Mouse (Mus musculus) embryonic facial prominence, embryonic 12.5 days (tissue): ENCODE measurements around the gene Ciart. TPM values are rescaled to one million over a fixed set of nuclear protein-coding genes. Genes with fewer than 3 reads are reported as not detected.
"Not testable (repeated sequence)": the region's sequence is repeated elsewhere in the genome, so short reads cannot be mapped to it uniquely, and the experiment has no call there.

Experiments used
- ATAC-seq: fragments of 200-750 bp; cut with Nextera tagmentation; 2 replicates; pipeline ENCODE4 v1.8.0; 2017; ENCODE audit not compliant: insufficient number of reproducible peaks, insufficient read depth, low FRiP score, low TSS enrichment
- H3K27ac ChIP-seq: fragments of 300-500 bp; sonication (generic); 2 replicates; pipeline ENCODE4 v1.5.1; 2016; ENCODE audit warnings: mild to moderate bottlenecking
- H3K27me3 ChIP-seq: fragments of 300-500 bp; sonication (generic); 2 replicates; pipeline ENCODE4 v1.6.1; 2016; ENCODE audit warnings: mild to moderate bottlenecking, moderate library complexity
- H3K36me3 ChIP-seq: fragments of 300-500 bp; sonication (generic); 2 replicates; pipeline ENCODE4 v1.6.1; 2016; ENCODE audit warnings: mild to moderate bottlenecking
- H3K4me1 ChIP-seq: fragments of 300-500 bp; sonication (generic); 2 replicates; pipeline ENCODE4 v1.6.1; 2016
- H3K4me2 ChIP-seq: fragments of 300-500 bp; sonication (generic); replicated peaks from 2 replicates; pipeline ENCODE4 v1.6.1; 2016; ENCODE audit warnings: mild to moderate bottlenecking, moderate library complexity
- H3K4me3 ChIP-seq: fragments of 300-500 bp; sonication (generic); 2 replicates; pipeline ENCODE4 v1.5.1; 2016; ENCODE audit warnings: mild to moderate bottlenecking
- H3K9ac ChIP-seq: fragments of 300-500 bp; sonication (generic); 2 replicates; pipeline ENCODE4 v1.6.1; 2016; ENCODE audit warnings: mild to moderate bottlenecking, moderate library complexity
- H3K9me3 ChIP-seq: fragments of 300-500 bp; sonication (generic); 2 replicates; pipeline ENCODE4 v1.6.1; 2016; ENCODE audit warnings: mild to moderate bottlenecking, moderate library complexity
- WGBS: fragments of 180-500 bp; shearing (Covaris S2); methylation state at CpG from one replicate; pipeline ENCODE4 v1.1.7; 2016; 5-methylcytosine and 5-hydroxymethylcytosine counted together
- polyA plus RNA-seq: library from polyadenylated mRNA; unstranded; fragments of >200 nt; fragmentation: Nextera tagmentation; extraction: Ambion mirVana; gene quantifications from 2 replicates; pipeline ENCODE4 v1.2.1, GENCODE M21; 2016

Ciart gene
- 5.9 and 6.2 TPM in 2 replicates for polyA plus RNA-seq

DNA sequence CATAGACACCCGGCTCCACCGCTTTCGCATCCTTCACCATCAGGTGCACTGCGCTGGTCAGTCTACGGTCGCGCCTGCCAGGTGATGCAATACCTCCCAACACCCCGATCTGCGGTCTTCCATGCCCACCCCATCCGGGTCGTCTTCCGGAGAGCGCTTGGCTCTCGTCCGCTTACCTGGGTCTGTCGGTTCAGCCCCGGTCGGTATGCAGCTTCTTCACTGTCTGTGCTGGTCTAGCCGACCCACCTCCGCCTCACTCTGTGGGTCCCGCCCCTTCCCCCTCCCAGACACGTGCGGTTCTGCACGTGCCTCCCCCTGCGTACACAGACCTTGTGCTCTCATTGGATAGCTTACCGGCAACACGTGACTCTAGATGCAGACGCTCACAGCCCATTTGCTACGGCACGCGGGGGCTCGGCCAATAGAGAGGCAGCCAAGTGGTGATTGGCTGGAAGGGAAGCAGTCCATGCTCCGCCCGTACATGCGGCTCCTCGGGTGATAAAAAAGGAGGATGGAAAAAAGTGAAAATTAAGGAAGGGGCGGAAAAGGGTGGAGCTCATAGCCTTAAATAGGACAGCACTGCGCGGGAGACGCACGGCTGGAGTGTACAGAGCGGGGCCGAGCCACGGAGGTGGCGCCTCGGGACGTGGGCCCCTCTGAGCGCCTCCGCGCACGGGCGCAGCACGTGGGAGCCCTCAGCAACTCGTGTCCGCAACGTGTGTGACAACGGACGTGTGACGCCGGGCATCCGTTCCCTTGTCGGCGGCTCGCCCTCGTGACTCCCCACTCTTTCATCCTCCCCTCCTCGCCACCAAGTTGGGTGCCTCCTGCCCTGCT lies at the start of gene Ciart:
Ciart (minus strand) TSS at position 273 of the 837 bp plus-strand sequence.
- Histone ChIP-seq H3K9me3 (no peaks in the 10 kb centered on the region), H3K4me1 (peaks cover 13% of the 10 kb centered on the region; the same call in 1 of the 2 replicates), H3K4me3 (peak within 1 kb of the TSS; percentile 44), H3K36me3 (0 out of 2 replicates have a peak, but pooled peaks cover under 1% of the 10 kb centered on the region), H3K27me3 (no peaks in the 10 kb centered on the region), H3K9ac (peak within 1 kb of the TSS; percentile 30), H3K27ac (no peak within 1 kb of the TSS; the same call in 1 of the 2 replicates), H3K4me2 (peak within 1 kb of the TSS; percentile 99)
- ATAC-seq: peak; percentile 98
- under 1% methylated on average over 66 of the region's 66 CpGs for WGBS

DNA sequence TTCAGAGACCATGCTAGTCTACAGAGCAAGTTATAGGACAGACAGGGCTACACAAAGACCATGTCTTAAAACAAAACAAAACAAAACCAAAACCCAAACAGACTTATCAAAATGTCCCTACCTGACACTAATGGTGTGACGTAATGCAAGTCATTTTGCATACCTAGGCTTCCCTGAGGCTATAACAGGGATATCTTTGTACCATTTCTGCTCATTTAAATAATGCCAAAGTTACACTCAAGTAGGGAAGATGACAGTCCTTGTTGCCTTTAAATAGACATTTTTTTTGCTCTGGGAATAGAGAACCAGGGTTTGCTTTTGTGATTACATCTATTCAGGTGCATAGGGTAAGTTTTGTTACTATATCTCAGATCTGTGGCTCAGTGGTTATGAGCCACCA lies 49.4 kb upstream of the Ciart start:
- no peaks in the 10 kb centered on the region for H3K27me3 ChIP-seq
- no peak overlapping the region for H3K4me3 ChIP-seq
- H3K27ac ChIP-seq: no peak overlapping the region
- no peaks in the 10 kb centered on the region for H3K9me3 ChIP-seq
- no peak overlapping the region for H3K4me2 ChIP-seq
- H3K9ac ChIP-seq: no peak overlapping the region
- H3K4me1 ChIP-seq: 0 out of 2 replicates have a peak, but pooled peaks cover 4% of the 10 kb centered on the region
- ATAC-seq: no peak
- 91% methylated on average over 1 of the region's 1 CpGs for WGBS
- H3K36me3 ChIP-seq: peaks cover 26% of the 10 kb centered on the region

DNA sequence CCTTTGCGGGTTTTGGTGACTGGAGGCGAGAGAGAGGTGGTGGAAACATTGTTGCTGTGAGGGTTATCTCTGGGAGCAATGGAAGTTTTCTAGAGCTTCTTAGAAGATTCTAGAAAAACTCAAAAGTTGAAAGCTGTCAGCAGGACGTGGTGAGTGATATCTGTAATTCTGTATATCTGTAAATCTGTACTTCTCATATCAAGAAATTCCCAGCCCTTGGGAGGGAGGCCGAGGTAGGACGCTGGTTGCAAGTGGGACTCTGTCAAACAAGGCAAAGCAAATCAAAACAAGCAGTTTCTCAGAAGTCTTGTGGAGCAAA lies 48.4 kb upstream of the Ciart start:
- Histone ChIP-seq H3K36me3 (peaks cover 22% of the 10 kb centered on the region), H3K4me1 (0 out of 2 replicates have a peak, but pooled peaks cover 4% of the 10 kb centered on the region), H3K27me3 (no peaks in the 10 kb centered on the region), H3K9me3 (no peaks in the 10 kb centered on the region), H3K27ac (peak overlapping the region; percentile 93), H3K9ac (peak overlapping the region; percentile 99), H3K4me2 (peak overlapping the region; percentile 63), H3K4me3 (peak overlapping the region; percentile 93)
- no peak for ATAC-seq
- WGBS: 6% methylated on average over 5 of the region's 5 CpGs

DNA sequence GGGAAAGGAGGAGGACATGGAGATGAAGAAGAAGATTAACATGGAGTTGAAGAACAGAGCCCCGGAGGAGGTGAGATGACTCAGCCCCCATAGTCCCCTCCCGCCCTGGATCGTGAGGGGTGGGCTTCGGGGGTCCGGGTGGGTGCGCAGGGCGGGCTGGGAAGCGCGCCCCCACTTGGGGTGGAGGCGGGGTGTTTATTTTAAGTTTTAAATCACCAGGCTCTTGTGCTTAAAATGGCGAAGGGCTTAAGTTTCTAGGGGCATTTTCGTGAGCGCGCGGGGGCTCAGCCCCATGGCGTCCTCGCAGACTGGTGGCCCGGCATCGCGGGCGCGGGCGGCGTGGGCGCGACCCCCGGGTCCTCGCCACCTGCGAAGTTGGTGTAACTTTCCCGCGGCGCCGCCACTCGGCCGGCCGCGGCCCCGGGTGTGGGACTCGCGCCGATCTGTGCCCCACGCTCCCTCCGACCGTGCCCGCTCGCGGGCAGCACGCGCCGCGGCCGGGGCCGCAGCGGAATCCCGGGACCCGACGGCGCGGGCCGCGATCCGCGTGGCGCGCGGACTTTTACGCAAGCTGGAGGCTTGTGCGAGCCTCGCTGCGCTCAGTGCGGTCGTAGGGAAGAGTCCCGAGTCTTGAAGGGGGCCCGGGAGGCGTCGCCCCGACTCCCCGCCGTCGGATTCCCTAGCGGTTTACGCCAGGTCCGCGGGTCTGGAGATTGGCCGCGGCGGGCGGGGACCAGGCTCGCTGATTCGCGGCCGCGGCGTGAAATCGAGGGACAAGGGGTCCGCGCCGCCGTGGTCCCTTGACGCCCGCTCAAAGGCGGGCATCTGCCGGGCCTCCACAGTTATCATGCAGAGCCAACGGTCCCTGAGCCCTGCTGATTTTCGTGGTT lies 47.8 kb upstream of the Ciart start:
- peak overlapping the region; percentile 93 for H3K27ac ChIP-seq
- peak; percentile 23; the same call in 1 of the 2 replicates for ATAC-seq
- peak overlapping the region; percentile 63 for H3K4me2 ChIP-seq
- under 1% methylated on average over 103 of the region's 105 CpGs for WGBS
- peaks cover 16% of the 10 kb centered on the region for H3K36me3 ChIP-seq
- no peaks in the 10 kb centered on the region for H3K27me3 ChIP-seq
- H3K4me1 ChIP-seq: 0 out of 2 replicates have a peak, but pooled peaks cover 4% of the 10 kb centered on the region
- H3K4me3 ChIP-seq: peak overlapping the region; percentile 93
- H3K9me3 ChIP-seq: no peaks in the 10 kb centered on the region
- H3K9ac ChIP-seq: peak overlapping the region; percentile 99

DNA sequence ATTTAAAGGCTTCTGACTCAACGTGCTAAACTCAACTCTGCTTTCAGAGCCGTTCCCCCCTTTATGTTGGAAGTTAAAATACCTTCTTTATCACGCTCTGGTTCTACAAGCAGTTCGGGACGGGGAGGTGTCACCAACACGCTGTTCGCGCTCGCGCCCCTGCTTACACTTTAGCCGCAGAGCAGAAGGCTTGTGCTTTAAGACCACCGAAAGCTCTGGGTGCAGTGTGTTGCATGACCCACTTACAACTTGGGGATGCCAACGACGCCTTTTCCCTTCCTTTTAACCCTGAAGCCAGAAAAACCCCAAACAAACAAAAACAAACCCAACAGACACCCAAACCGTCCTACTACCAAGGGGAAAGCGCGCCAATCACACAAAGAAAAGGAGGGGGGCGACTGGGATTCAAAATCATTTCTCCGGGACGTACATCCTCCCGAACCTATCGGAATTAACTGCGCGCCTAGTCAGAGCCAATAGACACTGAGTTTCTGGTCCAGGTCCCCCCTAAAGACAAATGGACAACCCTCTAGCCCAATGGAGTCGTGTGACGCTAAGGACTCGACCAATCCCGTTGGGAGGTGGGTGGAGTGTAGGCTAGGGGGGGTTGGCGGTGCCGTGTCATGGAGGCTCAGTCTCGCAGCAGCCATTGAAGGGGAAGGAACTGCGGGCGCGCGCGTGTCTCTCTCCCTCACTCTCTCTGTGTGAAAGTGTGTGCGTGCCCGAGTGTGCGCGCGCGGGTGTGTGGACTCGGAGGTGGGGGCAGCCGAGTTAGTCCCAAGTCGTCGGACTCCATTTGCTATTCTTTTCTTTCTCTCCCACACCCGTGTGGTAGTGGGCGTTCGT lies 46.8 kb upstream of the Ciart start, which contains the start of gene Anp32e:
Anp32e (plus strand) TSS at position 589 of the 846 bp plus-strand sequence.
- Histone ChIP-seq H3K27me3 (no peaks in the 10 kb centered on the region), H3K9me3 (no peaks in the 10 kb centered on the region), H3K9ac (peak within 1 kb of the TSS; percentile 99), H3K36me3 (peaks cover 7% of the 10 kb centered on the region), H3K27ac (peak within 1 kb of the TSS; percentile 93), H3K4me1 (0 out of 2 replicates have a peak, but pooled peaks cover 4% of the 10 kb centered on the region), H3K4me3 (peak within 1 kb of the TSS; percentile 93), H3K4me2 (peak within 1 kb of the TSS; percentile 63)
- ATAC-seq: peak; percentile 100
- under 1% methylated on average over 49 of the region's 49 CpGs for WGBS

DNA sequence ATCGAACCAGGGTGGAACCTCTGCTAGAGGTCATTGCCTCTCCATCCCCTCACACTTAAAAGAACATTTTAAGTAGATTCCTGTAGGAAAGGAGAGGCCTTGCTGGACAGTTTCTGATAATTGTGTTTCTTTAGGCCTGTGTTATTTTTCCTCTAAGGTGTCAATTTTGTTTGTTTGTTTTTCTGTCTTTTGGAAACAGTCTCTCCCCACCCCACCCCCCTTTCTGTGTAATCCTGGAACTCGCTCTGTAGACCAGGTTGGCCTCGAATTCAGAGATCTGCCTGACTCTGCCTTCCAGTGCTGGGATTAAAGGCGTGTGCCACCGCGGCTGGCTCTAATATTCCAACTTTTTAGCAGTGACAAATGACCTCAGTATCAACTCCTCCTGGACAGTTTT lies 46.2 kb upstream of the Ciart start:
- 80% methylated on average over 6 of the region's 6 CpGs for WGBS
- H3K4me2 ChIP-seq: peak overlapping the region; percentile 57
- H3K27ac ChIP-seq: peak overlapping the region; percentile 93
- peak overlapping the region; percentile 49; the same call in 1 of the 2 replicates for H3K9ac ChIP-seq
- no peaks in the 10 kb centered on the region for H3K27me3 ChIP-seq
- H3K9me3 ChIP-seq: no peaks in the 10 kb centered on the region
- H3K4me3 ChIP-seq: peak overlapping the region; percentile 93
- 0 out of 2 replicates have a peak, but pooled peaks cover 4% of the 10 kb centered on the region for H3K4me1 ChIP-seq
- no peak for ATAC-seq
- peaks cover under 1% of the 10 kb centered on the region; the same call in 1 of the 2 replicates for H3K36me3 ChIP-seq

DNA sequence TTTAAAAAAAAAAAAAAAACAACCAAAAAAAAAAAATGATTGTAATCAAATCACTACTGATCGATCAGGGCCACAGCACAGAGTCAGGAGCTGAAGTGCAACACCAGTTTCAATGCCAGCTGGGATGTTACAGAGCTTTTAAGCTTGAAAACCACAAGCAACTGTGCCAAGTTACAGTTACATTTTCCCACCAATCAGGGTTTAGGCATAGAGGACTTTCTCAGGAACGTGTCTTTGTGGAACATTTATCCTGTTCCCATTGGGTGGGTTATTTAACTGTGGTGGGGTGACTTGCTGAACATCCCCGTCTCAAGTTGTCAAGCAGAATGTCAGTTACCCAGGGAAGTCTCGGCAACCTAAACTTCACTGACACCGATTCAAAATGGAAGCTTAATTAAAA lies 43.0 kb upstream of the Ciart start:
- no peaks in the 10 kb centered on the region for H3K9me3 ChIP-seq
- H3K27me3 ChIP-seq: no peaks in the 10 kb centered on the region
- H3K36me3 ChIP-seq: no peaks in the 10 kb centered on the region
- no peak overlapping the region for H3K27ac ChIP-seq
- no peak overlapping the region for H3K4me2 ChIP-seq
- H3K4me1 ChIP-seq: no peaks in the 10 kb centered on the region
- WGBS: 74% methylated on average over 5 of the region's 5 CpGs
- no peak overlapping the region for H3K9ac ChIP-seq
- ATAC-seq: no peak
- H3K4me3 ChIP-seq: no peak overlapping the region

DNA sequence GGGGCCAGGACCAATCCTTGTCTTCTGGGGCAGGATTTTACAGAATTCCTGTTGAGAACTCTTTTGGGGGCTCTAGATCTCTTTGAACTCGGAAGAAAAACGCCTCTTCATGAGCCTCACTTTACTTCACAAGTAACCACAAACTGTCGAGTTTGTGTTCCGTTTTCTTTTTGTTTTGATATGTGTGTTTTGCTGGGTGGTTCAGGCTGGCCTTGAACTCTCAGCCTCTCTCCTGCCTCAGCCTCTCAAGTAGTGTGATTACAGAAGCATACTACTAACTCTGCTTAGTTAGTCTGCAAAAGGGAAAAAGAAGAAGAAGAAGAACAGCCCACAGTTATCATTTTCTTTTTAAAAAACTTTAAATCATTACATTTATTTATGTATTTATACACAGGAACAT lies 42.1 kb upstream of the Ciart start:
- no peaks in the 10 kb centered on the region for H3K4me1 ChIP-seq
- no peaks in the 10 kb centered on the region for H3K27me3 ChIP-seq
- H3K36me3 ChIP-seq: no peaks in the 10 kb centered on the region
- H3K4me2 ChIP-seq: no peak overlapping the region
- WGBS: 77% methylated on average over 4 of the region's 4 CpGs
- no peak overlapping the region for H3K9ac ChIP-seq
- no peak overlapping the region for H3K27ac ChIP-seq
- H3K4me3 ChIP-seq: no peak overlapping the region
- no peak for ATAC-seq
- no peaks in the 10 kb centered on the region for H3K9me3 ChIP-seq

DNA sequence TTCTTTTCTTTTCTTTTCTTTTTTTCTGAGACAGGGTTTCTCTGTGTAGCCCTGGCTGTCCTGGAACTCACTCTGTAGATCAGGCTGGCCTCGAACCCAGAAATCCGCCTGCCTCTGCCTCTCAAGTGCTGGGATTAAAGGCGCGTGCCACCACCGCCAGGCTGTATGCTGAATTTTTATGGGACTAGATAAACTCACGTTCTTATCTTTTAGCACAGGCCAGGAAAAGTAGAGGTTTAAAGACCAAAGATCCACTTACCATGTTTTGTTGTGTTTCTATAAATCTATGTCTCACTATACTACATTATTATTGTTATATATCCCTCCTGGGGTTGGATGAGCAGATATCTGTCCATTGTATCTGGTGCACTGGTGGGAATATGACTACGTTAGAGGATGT lies 41.4 kb upstream of the Ciart start:
- H3K36me3 ChIP-seq, H3K9ac ChIP-seq, H3K9me3 ChIP-seq, H3K27me3 ChIP-seq, H3K27ac ChIP-seq, H3K4me3 ChIP-seq, ATAC-seq, H3K4me2 ChIP-seq, H3K4me1 ChIP-seq: not testable (repeated sequence)
- 88% methylated on average over 7 of the region's 7 CpGs for WGBS

DNA sequence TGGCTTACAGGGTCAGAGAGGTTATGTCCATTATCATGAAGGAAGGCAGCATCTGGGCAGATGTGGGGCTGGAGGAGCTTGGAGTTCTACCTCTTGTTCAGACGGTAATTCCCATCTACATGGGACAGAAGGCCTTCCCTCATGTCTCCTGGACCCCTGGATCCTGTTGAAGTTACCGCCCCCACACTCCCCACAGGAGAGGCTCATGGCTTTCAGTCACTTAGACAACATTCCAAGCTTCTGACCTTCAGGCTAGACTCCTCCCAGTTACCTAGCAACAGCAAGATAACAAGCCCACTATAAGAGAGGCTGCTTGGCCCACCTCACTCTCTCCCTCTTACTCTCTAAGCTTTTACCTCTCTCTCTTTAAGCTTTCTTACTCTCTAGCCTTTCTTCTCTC lies 38.5 kb upstream of the Ciart start:
- not testable (repeated sequence) for H3K4me2 ChIP-seq, H3K9me3 ChIP-seq, H3K36me3 ChIP-seq, H3K9ac ChIP-seq, H3K4me1 ChIP-seq, H3K27me3 ChIP-seq, H3K4me3 ChIP-seq, H3K27ac ChIP-seq, ATAC-seq
- 77% methylated on average over 2 of the region's 2 CpGs for whole genome bisulfite sequencing

DNA sequence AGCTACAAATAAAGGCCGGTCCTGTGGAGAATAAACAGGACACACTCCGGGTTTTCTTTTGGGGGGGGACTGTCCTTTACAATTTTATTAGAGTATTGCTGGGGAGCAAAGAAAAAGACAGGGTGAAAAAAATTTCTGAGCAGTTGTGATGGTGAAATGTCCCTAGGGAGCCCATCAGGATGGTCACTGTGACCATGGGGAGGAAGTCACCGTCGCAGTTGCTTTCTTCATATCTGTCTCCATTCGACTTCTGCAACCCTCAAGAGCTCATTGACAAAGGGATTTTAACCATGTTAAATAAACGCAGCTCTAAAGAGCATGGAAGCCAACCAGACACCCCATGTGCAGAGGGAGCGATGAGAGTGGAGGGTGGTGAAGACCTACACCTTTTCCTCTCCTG lies 34.7 kb upstream of the Ciart start:
- no peak overlapping the region for H3K9ac ChIP-seq
- WGBS: 74% methylated on average over 7 of the region's 7 CpGs
- H3K4me2 ChIP-seq: no peak overlapping the region
- no peaks in the 10 kb centered on the region for H3K9me3 ChIP-seq
- no peaks in the 10 kb centered on the region for H3K36me3 ChIP-seq
- H3K4me3 ChIP-seq: no peak overlapping the region
- no peaks in the 10 kb centered on the region for H3K4me1 ChIP-seq
- ATAC-seq: no peak
- H3K27ac ChIP-seq: no peak overlapping the region
- H3K27me3 ChIP-seq: no peaks in the 10 kb centered on the region
